Mouse (Mus musculus): ENCODE results near the gene Ccdc33. TPM values are rescaled to one million over a fixed set of nuclear protein-coding genes. Genes with fewer than 3 reads are reported as not detected.

Ccdc33 gene
- total RNA-seq, 1 experiment from 2014 or later: not detected

- no peak for ATAC-seq (replicated peaks; ENCODE audit: low read depth, poor library complexity, severe bottlenecking)
Measured at GRCm38 (mm10) chr9:58095977-58096376, 22.6 kb downstream of the Ccdc33 start.

- ATAC-seq (replicated peaks; ENCODE audit: low read depth, poor library complexity, severe bottlenecking): no peak
Measured at GRCm38 (mm10) chr9:58093776-58094175, 24.8 kb downstream of the Ccdc33 start.

GRCm38 (mm10) chr9:58092581-58093269 lies 25.9 kb downstream of the Ccdc33 start:
- ATAC-seq (replicated peaks; ENCODE audit: low read depth, poor library complexity, severe bottlenecking): no peak

GRCm38 (mm10) chr9:58091623-58092425 lies 26.8 kb downstream of the Ccdc33 start:
- no peak for ATAC-seq (replicated peaks; ENCODE audit: low read depth, poor library complexity, severe bottlenecking)

GRCm38 (mm10) chr9:58087277-58087998 lies 31.2 kb downstream of the Ccdc33 start:
- no peak for ATAC-seq (replicated peaks; ENCODE audit: low read depth, poor library complexity, severe bottlenecking)

DNA sequence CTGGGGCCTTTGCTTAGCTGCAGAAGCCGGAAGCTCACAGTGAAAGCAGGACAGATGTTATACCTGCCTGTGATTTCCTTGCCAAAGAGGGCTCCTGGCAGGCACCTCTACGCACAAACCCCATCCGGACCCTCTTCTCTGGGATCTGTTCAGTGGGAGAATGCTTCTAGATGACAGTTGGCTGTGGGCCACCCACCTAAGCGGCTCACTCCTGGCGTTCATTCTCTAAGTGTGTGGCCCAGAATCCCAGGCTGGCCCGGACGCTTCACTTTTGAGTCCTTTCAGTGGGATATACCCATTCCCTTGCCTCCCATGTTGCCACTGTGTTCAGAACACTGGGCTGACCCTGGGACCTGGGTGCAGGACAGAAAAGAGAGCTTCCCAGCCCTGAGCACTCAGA lies 31.8 kb downstream of the Ccdc33 start:
- ATAC-seq (replicated peaks; ENCODE audit: low read depth, poor library complexity, severe bottlenecking): no peak

- no peak for ATAC-seq (replicated peaks; ENCODE audit: low read depth, poor library complexity, severe bottlenecking)
Measured at GRCm38 (mm10) chr9:58086203-58086602, 32.4 kb downstream of the Ccdc33 start.

DNA sequence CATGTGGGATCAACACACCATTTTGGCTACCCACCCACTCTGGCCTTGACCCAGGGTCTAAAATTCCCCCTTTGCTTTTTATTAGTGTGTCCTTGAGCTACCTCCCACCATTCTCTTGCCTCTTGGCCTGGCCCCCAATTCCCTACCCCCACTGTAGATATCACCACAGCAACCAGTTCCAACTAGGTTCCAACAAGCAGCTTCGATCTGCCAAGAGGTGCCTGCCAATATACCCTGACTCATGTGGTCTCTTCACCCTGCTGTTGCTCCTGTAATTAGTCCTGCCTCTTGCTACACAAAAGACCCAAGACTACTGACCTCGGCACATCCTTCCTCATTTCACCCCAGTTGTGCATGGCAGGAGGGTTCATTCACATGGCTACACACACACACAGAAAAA lies 33.5 kb downstream of the Ccdc33 start:
- peak; percentile 50; the same call in 1 of the 2 replicates for ATAC-seq (replicated peaks; ENCODE audit: low read depth, poor library complexity, severe bottlenecking)

DNA sequence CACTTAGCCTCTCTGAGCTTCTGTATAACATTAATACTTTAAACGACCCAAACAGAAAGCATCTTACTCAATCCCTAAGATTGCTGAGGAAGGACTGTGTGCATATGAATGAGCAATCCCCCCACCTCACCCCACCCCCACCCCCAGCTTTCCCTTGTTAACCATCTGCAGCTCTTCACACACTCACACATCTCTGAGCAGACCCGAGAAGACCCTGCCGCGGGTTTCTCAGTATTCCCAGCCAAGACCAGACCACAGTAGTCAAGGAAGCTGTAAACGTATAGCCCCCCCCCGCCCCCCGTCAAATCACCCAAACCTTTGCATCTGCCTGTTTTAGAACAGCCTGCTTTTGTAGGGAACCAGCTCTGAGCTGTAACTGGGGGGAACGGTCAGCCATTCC lies 34.0 kb downstream of the Ccdc33 start:
- ATAC-seq (replicated peaks; ENCODE audit: low read depth, poor library complexity, severe bottlenecking): no peak

DNA sequence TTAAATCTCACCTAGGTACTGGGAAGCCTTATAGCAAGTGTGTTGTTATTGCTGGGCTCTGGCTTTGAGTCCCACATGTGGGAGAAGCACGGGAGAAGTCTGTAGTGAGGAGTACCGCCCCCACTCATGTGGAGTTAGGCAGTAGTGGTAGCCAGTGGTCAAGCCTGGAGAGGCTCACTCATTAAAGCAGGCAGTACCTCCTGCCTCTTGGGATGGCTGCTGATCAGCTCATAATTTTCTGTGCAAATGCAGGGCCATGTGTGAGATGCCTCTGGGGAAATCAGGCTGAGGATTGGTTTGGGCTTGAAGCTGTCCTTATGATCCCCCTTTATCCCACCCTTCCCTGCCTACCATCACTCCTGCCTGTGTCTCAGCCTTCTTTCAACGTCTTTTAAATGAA lies 44.1 kb downstream of the Ccdc33 start:
- ATAC-seq (replicated peaks; ENCODE audit: low read depth, poor library complexity, severe bottlenecking): no peak

DNA sequence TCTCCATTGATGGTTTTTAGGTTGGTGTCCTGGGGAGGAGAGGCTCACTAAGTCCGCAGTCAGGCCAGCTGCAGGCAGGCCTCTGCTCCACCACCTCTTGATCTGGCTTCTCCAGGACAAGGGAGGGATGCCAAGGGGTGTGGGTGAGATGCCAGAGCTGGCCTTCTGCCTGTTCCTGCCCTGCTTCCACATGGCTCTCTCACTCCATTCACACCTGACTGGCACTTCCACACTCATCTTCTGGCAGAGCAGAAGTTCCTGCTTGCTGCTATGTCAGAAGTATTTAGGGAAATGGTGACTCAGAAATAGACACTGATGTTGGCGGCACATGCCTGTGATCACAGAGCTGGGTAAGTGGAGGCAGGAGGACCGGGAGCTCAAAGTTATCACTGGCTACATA lies 51.1 kb downstream of the Ccdc33 start:
- ATAC-seq (replicated peaks; ENCODE audit: low read depth, poor library complexity, severe bottlenecking): no peak

DNA sequence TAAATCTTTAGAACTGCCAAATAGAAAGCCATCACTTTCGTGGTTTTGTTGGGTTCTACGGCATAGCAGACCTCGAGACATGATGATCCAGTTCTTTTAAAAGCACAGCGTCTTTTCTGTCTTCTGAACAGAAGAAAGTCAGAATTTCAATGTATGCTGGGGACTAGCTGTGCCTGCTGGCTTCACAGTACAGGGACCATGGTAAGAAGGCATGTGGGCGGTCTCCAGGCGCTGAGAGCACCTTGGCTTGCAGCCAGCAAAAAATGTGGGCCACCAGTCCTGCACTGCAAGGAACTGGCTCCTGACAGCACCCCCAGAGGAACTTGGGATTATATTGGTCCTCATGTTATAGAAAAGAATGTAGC lies 51.9 kb downstream of the Ccdc33 start:
- ATAC-seq (replicated peaks; ENCODE audit: low read depth, poor library complexity, severe bottlenecking): no peak

DNA sequence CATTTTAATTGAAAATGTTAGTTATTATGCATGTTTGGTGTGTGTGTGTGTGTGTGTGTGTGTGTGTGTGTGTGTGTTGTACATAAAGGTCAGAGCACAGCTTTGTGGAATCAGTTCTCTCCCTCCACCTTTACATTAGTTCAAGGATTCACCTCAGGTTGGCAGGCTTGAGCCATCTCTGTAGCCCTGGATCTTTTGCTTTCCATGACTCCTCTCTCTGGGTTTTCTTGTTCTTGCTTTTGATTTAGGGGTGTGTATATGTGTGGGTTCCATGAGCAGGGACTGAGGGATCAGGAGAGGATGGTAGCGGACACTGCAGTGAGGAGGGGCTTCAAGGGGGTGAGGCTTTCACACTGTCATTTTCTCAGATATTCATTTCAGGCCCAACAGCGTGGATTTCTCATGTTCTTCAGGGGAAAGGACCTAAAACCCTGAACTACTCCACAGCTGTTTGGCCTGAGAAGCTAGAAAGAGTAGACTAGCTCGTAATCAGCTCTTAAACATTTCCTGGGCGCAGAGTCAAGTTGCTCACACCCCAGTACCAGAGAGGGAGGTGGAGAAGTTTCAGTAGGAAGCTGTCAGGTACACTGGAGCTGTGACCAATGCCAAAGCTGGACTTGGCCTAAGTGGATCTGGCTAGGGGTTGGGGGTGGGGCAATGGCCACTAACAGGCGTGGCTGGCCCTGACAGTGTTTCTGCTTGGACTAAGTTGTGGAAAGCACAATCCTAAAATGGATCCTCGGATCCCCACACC lies 52.5 kb downstream of the Ccdc33 start:
- no peak for ATAC-seq (replicated peaks; ENCODE audit: low read depth, poor library complexity, severe bottlenecking)

DNA sequence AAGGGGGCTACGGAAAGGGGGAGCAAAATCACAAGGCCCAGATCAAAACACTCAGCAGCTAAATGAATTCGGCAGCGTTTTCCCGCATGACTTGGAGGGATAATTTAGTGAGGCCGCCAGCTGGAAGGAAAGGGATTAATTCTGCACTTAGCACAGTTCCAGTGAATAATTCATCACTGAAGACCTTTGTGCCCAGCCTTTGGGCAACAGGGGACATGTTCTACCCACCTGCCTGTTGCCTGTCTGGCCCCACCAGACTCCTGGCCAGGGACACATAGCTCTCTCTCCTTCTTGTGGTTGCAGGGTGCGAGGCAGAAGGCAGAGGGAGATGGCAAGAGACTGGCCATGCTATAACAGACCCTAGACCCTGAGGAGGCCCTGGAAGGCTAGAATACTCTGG lies 53.1 kb downstream of the Ccdc33 start:
- no peak for ATAC-seq (replicated peaks; ENCODE audit: low read depth, poor library complexity, severe bottlenecking)

DNA sequence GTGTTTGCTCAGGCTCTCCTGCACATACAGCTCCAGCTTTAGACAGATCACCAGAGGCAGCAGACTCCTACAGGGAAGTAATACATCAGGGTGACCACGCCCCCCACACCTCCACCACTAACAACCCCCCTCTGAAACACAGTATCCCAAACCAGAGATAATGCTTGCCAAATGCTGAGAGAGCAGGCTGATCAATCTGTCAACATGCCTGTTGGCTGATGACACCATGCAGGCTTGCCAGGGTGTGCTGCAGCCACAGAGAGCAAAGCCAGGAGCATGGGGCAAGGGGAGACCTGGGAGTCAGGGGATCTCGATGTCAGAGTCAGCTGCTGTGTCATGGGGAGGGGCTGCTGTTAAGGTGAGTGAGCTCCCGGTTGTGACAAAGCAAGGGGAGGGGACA lies 55.1 kb downstream of the Ccdc33 start, which contains the start of gene Stra6:
TSS of gene Stra6 (plus strand) at position 258 of the 400 bp plus-strand sequence.
- no peak for ATAC-seq (replicated peaks; ENCODE audit: low read depth, poor library complexity, severe bottlenecking)

GRCm38 (mm10) chr9:58060677-58061667 lies 57.7 kb downstream of the Ccdc33 start:
- ATAC-seq (replicated peaks; ENCODE audit: low read depth, poor library complexity, severe bottlenecking): peak; percentile 70

GRCm38 (mm10) chr9:58059920-58060319 lies 58.7 kb downstream of the Ccdc33 start:
- ATAC-seq (replicated peaks; ENCODE audit: low read depth, poor library complexity, severe bottlenecking): no peak

DNA sequence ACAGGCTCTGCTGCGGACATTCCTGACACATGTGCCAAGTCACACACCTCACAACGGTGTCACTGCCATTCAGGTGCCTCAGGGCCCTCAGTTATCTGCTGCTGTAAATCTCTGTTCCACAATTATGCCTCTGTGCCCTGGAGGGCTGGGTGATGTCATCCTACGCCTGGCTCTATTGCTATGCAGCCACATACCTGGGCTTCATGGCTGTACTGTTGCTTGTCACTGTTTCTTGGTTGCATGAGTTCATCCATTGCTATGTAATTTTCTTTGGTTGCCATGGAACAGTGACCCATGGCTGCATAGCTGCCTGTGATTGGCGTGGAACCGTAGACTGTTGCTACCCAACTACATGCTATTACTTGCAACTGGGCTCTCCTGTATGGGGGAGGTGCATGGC lies 63.0 kb downstream of the Ccdc33 start:
- no peak for ATAC-seq (replicated peaks; ENCODE audit: low read depth, poor library complexity, severe bottlenecking)

DNA sequence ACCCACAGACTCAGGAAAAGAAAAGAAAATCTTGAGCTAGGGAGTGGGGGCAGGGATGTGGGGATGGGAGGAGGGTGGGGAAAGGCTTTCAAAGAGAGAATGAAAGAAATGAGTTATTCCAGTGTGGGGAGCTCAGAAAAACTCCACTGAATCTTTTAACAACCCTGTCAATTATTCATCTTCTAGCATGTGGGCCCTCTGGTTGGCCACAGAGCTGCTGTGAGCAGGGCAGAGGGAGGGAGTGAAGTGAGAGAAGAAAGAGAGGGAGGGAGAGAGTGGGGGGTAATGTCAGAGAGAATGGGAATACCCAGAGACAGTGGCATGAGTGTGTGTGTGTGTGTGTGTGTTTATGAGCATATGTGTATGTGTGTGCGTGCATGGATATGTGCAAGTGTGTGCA lies 64.6 kb downstream of the Ccdc33 start:
- no peak for ATAC-seq (replicated peaks; ENCODE audit: low read depth, poor library complexity, severe bottlenecking)

Measured in common myeloid progenitor, adult 5-6 weeks (primary cell).